Mouse (Mus musculus) neural tube, embryonic 13.5 days (tissue): ENCODE data around the gene Rad51d. TPM values are rescaled to one million over a fixed set of nuclear protein-coding genes. Genes with fewer than 3 reads are reported as not detected.
"Not testable (repeated sequence)": the region's sequence is repeated elsewhere in the genome, so short reads cannot be mapped to it uniquely, and the experiment has no call there.

Experiments used
- ATAC-seq: fragments of 200-750 bp; cut with Nextera tagmentation; 2 replicates; pipeline ENCODE4 v1.8.0; 2017; ENCODE audit warnings: low read depth, mild to moderate bottlenecking, moderate TSS enrichment, moderate library complexity
- H3K27ac ChIP-seq: fragments of 300-500 bp; sonication (generic); replicated peaks from 2 replicates; pipeline ENCODE4 v1.5.1; 2015; ENCODE audit warnings: moderate library complexity, mild to moderate bottlenecking, inconsistent platforms
- H3K27me3 ChIP-seq: fragments of 300-500 bp; sonication (generic); 2 replicates; pipeline ENCODE4 v1.6.1; 2015; ENCODE audit warnings: mild to moderate bottlenecking, inconsistent platforms
- H3K36me3 ChIP-seq: fragments of 300-500 bp; sonication (generic); 2 replicates; pipeline ENCODE4 v1.6.1; 2015; ENCODE audit warnings: mild to moderate bottlenecking, inconsistent platforms
- H3K4me1 ChIP-seq: fragments of 300-500 bp; sonication (generic); replicated peaks from 2 replicates; pipeline ENCODE4 v1.6.1; 2015; ENCODE audit warnings: inconsistent platforms
- H3K4me2 ChIP-seq: fragments of 300-500 bp; sonication (generic); 2 replicates; pipeline ENCODE4 v1.6.1; 2015; ENCODE audit warnings: inconsistent platforms, mild to moderate bottlenecking, moderate library complexity
- H3K4me3 ChIP-seq: fragments of 300-500 bp; sonication (generic); 2 replicates; pipeline ENCODE4 v1.5.1; 2015; ENCODE audit warnings: mild to moderate bottlenecking, inconsistent platforms
- H3K9ac ChIP-seq: fragments of 300-500 bp; sonication (generic); 2 replicates; pipeline ENCODE4 v1.6.1; 2015; ENCODE audit warnings: moderate library complexity, mild to moderate bottlenecking, inconsistent platforms
- H3K9me3 ChIP-seq: fragments of 300-500 bp; sonication (generic); 2 replicates; pipeline ENCODE4 v1.6.1; 2016; ENCODE audit warnings: inconsistent platforms
- WGBS: fragments of 180-500 bp; shearing (Covaris S2); methylation state at CpG from one replicate; pipeline ENCODE4 v1.1.7; 2015; 5-methylcytosine and 5-hydroxymethylcytosine counted together
- polyA plus RNA-seq: library from polyadenylated mRNA; unstranded; fragments of >200 nt; fragmentation: Nextera tagmentation; extraction: Ambion mirVana; gene quantifications from 2 replicates; pipeline ENCODE4 v1.2.1, GENCODE M21; 2015

The Rad51d gene
- 11.8 and 12.4 TPM in 2 replicates for polyA plus RNA-seq

GRCm38 (mm10) chr11:82890342-82890762 lies at the start of gene Rad51d:
Rad51d (minus strand) TSS chr11:82890614.
- Histone ChIP-seq H3K27ac (peak within 1 kb of the TSS; percentile 52; the same call in 1 of the 2 replicates), H3K4me2 (peak within 1 kb of the TSS; percentile 88), H3K36me3 (no peaks in the 10 kb centered on the region), H3K9ac (peak within 1 kb of the TSS; percentile 81), H3K4me1 (peaks cover 26% of the 10 kb centered on the region), H3K4me3 (peak within 1 kb of the TSS; percentile 66), H3K27me3 (peaks cover 15% of the 10 kb centered on the region; the same call in 1 of the 2 replicates), H3K9me3 (no peaks in the 10 kb centered on the region)
- peak; percentile 93 for ATAC-seq
- 0% methylated on average over 26 of the region's 26 CpGs for WGBS

GRCm38 (mm10) chr11:82933186-82933585 lies 42.8 kb upstream of the Rad51d start:
- Histone ChIP-seq H3K27me3 (peaks cover 75% of the 10 kb centered on the region), H3K36me3 (no peaks in the 10 kb centered on the region), H3K4me3 (peak overlapping the region; percentile 47), H3K9me3 (no peaks in the 10 kb centered on the region), H3K4me2 (peak overlapping the region; percentile 88), H3K9ac (peak overlapping the region; percentile 67), H3K4me1 (peaks cover 16% of the 10 kb centered on the region), H3K27ac (no peak overlapping the region)
- no peak for ATAC-seq
- WGBS: under 1% methylated on average over 29 of the region's 29 CpGs

- Histone ChIP-seq H3K4me2 (peak overlapping the region; percentile 88), H3K4me1 (peaks cover 16% of the 10 kb centered on the region), H3K9ac (peak overlapping the region; percentile 67), H3K27me3 (peaks cover 73% of the 10 kb centered on the region), H3K4me3 (peak overlapping the region; percentile 47)
- WGBS: under 1% methylated on average over 110 of the region's 119 CpGs
- ATAC-seq, H3K27ac ChIP-seq, H3K9me3 ChIP-seq, H3K36me3 ChIP-seq: not testable (repeated sequence)
Observed at GRCm38 (mm10) chr11:82931671-82932450, 41.4 kb upstream of the Rad51d start.

GRCm38 (mm10) chr11:82931161-82931560 lies 40.7 kb upstream of the Rad51d start:
- not testable (repeated sequence) for H3K36me3 ChIP-seq, H3K27ac ChIP-seq, ATAC-seq, H3K9me3 ChIP-seq
- Histone ChIP-seq H3K4me1 (peaks cover 16% of the 10 kb centered on the region), H3K27me3 (peaks cover 73% of the 10 kb centered on the region), H3K4me3 (peak overlapping the region; percentile 47), H3K9ac (peak overlapping the region; percentile 67), H3K4me2 (peak overlapping the region; percentile 88)
- WGBS: 2% methylated on average over 53 of the region's 63 CpGs

GRCm38 (mm10) chr11:82930391-82930955 lies 40.1 kb upstream of the Rad51d start:
- Histone ChIP-seq H3K4me3 (peak overlapping the region; percentile 47), H3K4me1 (peaks cover 16% of the 10 kb centered on the region), H3K9ac (peak overlapping the region; percentile 60), H3K4me2 (peak overlapping the region; percentile 88), H3K27me3 (peaks cover 73% of the 10 kb centered on the region)
- not testable (repeated sequence) for H3K27ac ChIP-seq, ATAC-seq, H3K36me3 ChIP-seq, H3K9me3 ChIP-seq
- WGBS: 1% methylated on average over 76 of the region's 85 CpGs

- Histone ChIP-seq H3K36me3 (no peaks in the 10 kb centered on the region), H3K9me3 (no peaks in the 10 kb centered on the region), H3K27ac (no peak overlapping the region), H3K27me3 (peaks cover 73% of the 10 kb centered on the region), H3K4me2 (no peak overlapping the region), H3K4me3 (no peak overlapping the region), H3K4me1 (peaks cover 16% of the 10 kb centered on the region), H3K9ac (no peak overlapping the region)
- no peak for ATAC-seq
- WGBS: 47% methylated on average over 3 of the region's 3 CpGs
Observed at GRCm38 (mm10) chr11:82929633-82929950, 39.2 kb upstream of the Rad51d start.

DNA sequence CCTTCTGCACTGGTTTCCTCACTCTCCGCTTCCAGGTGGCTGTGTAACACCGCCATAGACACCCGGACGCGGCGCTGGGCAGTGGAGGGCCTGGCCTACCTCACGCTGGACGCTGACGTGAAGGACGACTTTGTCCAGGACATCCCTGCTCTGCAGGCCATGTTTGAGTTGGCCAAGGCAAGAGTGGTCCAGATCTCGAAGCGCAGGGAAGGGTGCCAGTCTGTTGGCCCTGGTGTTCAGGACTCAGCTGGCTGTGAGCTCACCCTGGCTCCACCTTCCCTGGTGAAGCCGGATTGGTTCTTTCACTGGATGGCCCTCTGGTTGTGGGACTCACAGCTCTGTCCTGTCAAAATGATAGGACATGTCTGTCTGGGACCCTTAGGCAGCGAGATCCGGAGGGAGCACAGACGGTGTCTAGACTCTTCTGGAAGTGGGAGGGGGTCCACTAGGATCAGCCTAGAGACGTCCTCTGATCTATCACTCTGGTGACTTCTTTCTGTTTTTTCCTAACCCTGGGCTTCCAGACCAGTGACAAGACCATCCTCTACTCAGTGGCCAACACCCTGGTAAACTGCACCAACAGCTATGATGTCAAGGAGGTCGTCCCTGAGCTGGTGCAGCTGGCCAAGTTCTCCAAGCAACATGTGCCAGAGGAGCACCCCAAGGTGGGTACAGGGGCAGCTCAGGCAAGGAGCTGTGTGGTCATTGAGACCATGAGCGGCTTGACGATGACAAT lies 38.7 kb upstream of the Rad51d start:
- Histone ChIP-seq H3K4me1 (peaks cover 16% of the 10 kb centered on the region), H3K27me3 (peaks cover 67% of the 10 kb centered on the region), H3K9ac (no peak overlapping the region), H3K4me2 (no peak overlapping the region), H3K9me3 (no peaks in the 10 kb centered on the region), H3K36me3 (no peaks in the 10 kb centered on the region), H3K4me3 (no peak overlapping the region), H3K27ac (no peak overlapping the region)
- WGBS: 27% methylated on average over 20 of the region's 20 CpGs
- ATAC-seq: no peak

DNA sequence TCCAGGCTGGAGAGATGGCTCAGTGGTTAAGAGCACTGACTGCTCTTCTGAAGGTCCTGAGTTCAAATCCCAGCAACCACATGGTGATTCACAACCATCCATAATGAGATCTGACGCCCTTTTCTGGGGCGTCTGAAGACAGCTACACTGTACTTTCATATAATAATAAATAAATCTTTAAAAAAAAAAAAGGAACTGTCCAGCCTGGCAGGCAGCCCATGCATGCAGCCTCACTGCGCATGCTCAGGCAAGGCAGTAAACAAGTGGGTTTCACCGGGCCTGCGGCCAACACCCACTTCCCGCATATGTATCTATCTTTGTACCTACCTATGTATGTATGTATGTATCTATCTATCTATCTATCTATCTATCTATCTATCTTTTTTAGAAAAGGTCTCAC lies 33.5 kb upstream of the Rad51d start:
- not testable (repeated sequence) for H3K4me1 ChIP-seq, H3K4me2 ChIP-seq, H3K4me3 ChIP-seq, H3K27ac ChIP-seq, H3K9ac ChIP-seq, ATAC-seq, H3K36me3 ChIP-seq, H3K9me3 ChIP-seq
- 91% methylated on average over 6 of the region's 6 CpGs for WGBS
- peaks cover 48% of the 10 kb centered on the region for H3K27me3 ChIP-seq

- Histone ChIP-seq H3K4me1 (no peaks in the 10 kb centered on the region), H3K36me3 (no peaks in the 10 kb centered on the region), H3K27ac (no peak overlapping the region), H3K4me3 (no peak overlapping the region), H3K9ac (no peak overlapping the region), H3K4me2 (no peak overlapping the region), H3K27me3 (peaks cover 30% of the 10 kb centered on the region), H3K9me3 (no peaks in the 10 kb centered on the region)
- no peak for ATAC-seq
- 67% methylated on average over 4 of the region's 4 CpGs for WGBS
Observed at GRCm38 (mm10) chr11:82921691-82922090, 31.3 kb upstream of the Rad51d start.

DNA sequence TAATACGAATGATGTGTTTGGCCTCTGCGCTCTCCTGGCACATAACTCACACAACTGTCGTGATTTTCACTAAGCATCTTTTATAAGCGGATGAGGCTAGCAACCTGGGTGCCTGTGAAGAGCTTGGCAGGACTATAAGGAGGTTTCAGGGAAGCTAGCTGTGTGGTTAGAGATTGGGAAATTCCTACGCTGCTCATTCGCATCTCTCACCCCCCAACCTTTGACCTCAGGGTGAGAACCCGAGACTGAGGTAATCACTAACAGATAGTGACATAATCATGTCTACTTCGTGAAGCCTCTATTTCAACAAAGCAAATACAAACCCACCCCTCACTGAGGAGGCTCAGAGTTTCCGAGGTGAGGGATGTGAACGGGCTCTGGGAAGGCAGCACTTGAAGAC lies 30.4 kb upstream of the Rad51d start:
- H3K9ac ChIP-seq: no peak overlapping the region
- no peak overlapping the region for H3K4me3 ChIP-seq
- H3K27me3 ChIP-seq: peaks cover 26% of the 10 kb centered on the region
- H3K4me1 ChIP-seq: no peaks in the 10 kb centered on the region
- ATAC-seq: no peak
- H3K9me3 ChIP-seq: no peaks in the 10 kb centered on the region
- H3K4me2 ChIP-seq: no peak overlapping the region
- no peaks in the 10 kb centered on the region for H3K36me3 ChIP-seq
- 67% methylated on average over 10 of the region's 10 CpGs for WGBS
- H3K27ac ChIP-seq: no peak overlapping the region

GRCm38 (mm10) chr11:82914711-82915352 lies 24.4 kb upstream of the Rad51d start:
- Histone ChIP-seq H3K9ac (0 out of 2 replicates have a peak overlapping the region, but pooled peaks have one; percentile 22), H3K4me1 (no peaks in the 10 kb centered on the region; the same call in 1 of the 2 replicates), H3K4me3 (no peak overlapping the region), H3K36me3 (no peaks in the 10 kb centered on the region), H3K9me3 (no peaks in the 10 kb centered on the region), H3K4me2 (peak overlapping the region; percentile 47), H3K27ac (no peak overlapping the region), H3K27me3 (peaks cover 35% of the 10 kb centered on the region)
- 8% methylated on average over 16 of the region's 16 CpGs for WGBS
- ATAC-seq: no peak; the same call in 1 of the 2 replicates
